ENCODE assay signal across 8 mouse cellular contexts in the genomic region with DNA sequence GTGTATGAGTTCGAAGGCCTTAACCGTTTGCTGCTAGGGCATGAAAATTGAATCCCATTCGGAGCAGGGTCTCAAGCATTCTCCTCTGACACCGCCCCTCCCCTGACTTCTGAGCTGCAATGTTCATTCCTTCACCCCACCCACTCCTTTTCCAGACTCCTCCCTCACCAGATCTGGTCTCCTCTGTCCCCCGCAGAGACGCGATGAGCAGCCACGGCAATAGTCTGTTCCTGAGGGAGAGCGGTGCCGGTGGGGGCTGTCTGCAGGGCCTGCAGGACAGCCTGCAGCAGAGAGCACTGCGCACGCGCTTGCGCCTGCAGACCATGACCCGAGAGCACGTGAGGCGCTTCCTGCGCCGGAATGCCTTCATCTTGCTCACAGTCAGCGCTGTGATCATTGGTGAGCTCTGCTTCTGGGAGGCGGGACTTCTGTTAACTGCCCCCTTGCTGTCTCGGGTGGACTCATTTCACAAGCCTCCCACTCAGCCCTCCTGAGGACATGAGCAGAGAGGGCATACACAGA. TPM values are rescaled to one million over a fixed set of nuclear protein-coding genes. Genes with fewer than 3 reads are reported as not detected.
DNase-seq lines count a peak whose midpoint lies in the region; ATAC-seq and TF ChIP-seq lines count a peak whose summit lies in the region.

No protein-coding gene starts in this region.

- H3K36me3 ChIP-seq in kidney, adult 2 months (ENCODE audit: control insufficient read depth, insufficient read depth, low read length) = no peaks in the 10 kb centered on the region
- no peaks in the 10 kb centered on the region for H3K36me3 ChIP-seq in midbrain, embryonic 11.5 days (ENCODE audit: control insufficient read depth, insufficient read depth, low read length)
- H3K36me3 ChIP-seq in small intestine, adult 2 months (ENCODE audit: control insufficient read depth, insufficient read depth, low read length) = no peaks in the 10 kb centered on the region

- no peak overlapping the region for H3K27ac ChIP-seq in brown adipose tissue, adult 24 weeks (replicated peaks; ENCODE audit: low read depth, low read length)
- H3K27ac ChIP-seq in embryonic fibroblast, embryonic 13.5 days (ENCODE audit: insufficient read depth, low read length) = no peak overlapping the region
- no peak overlapping the region for H3K27ac ChIP-seq in kidney, adult 2 months (ENCODE audit: insufficient read depth, low read depth, low read length)
- H3K27ac ChIP-seq in midbrain, embryonic 11.5 days (ENCODE audit: low read depth, low read length) = no peak overlapping the region
- no peak overlapping the region for H3K27ac ChIP-seq in small intestine, adult 2 months (ENCODE audit: insufficient read depth, low read depth, low read length)

- H3K27me3 ChIP-seq in kidney, adult 2 months (replicated peaks; ENCODE audit: control insufficient read depth, insufficient read depth, low read length) = no peaks in the 10 kb centered on the region
- no peaks in the 10 kb centered on the region for H3K27me3 ChIP-seq in midbrain, embryonic 11.5 days (ENCODE audit: control insufficient read depth, insufficient read depth, low read length)
- H3K27me3 ChIP-seq in small intestine, adult 2 months (ENCODE audit: control insufficient read depth, insufficient read depth, low read length) = no peaks in the 10 kb centered on the region

- WGBS in kidney, adult 2 months = 4% methylated on average over 22 of the region's 22 CpGs
- 7% methylated on average over 22 of the region's 22 CpGs for WGBS in midbrain, embryonic 11.5 days
- WGBS in small intestine, adult 2 months = 8% methylated on average over 22 of the region's 22 CpGs

- H3K9me3 ChIP-seq in midbrain, embryonic 11.5 days (ENCODE audit: control insufficient read depth, low read length) = no peaks in the 10 kb centered on the region

- peak overlapping the region; percentile 40 for H3K4me3 ChIP-seq in brown adipose tissue, adult 24 weeks (ENCODE audit: insufficient read depth, low read depth, low read length)
- H3K4me3 ChIP-seq in embryonic fibroblast, embryonic 13.5 days (ENCODE audit: insufficient read depth, low read length) = peak overlapping the region; percentile 16; the same call in 1 of the 2 replicates
- peak overlapping the region; percentile 66 for H3K4me3 ChIP-seq in kidney, adult 2 months (ENCODE audit: insufficient read depth, low read depth, low read length)
- H3K4me3 ChIP-seq in midbrain, embryonic 11.5 days (ENCODE audit: low read depth, low read length) = peak overlapping the region; percentile 34
- peak overlapping the region; percentile 56 for H3K4me3 ChIP-seq in small intestine, adult 2 months (ENCODE audit: low read depth, low read length)

- peak; percentile 38; the same call in 1 of the 2 replicates for TF ChIP-seq POLR2A in embryonic fibroblast, embryonic 13.5 days (IDR thresholded peaks at IDR 0.05; ENCODE audit: low read depth, low read length)
- TF ChIP-seq POLR2A in kidney, adult 2 months (IDR thresholded peaks at IDR 0.05; ENCODE audit: low read depth, low read length) = no peak
- TF ChIP-seq POLR2A in small intestine, adult 2 months (IDR thresholded peaks at IDR 0.05; ENCODE audit: low read depth, low read length) = no peak

- peak overlapping the region; percentile 46 for H3K4me2 ChIP-seq in midbrain, embryonic 11.5 days

- no peak for TF ChIP-seq CTCF in embryonic fibroblast, embryonic 13.5 days (IDR thresholded peaks at IDR 0.05; ENCODE audit: borderline replicate concordance, insufficient read depth, low read length)
- no peak for TF ChIP-seq CTCF in kidney, adult 2 months (conservative IDR thresholded peaks at IDR 0.05; ENCODE audit: insufficient read depth, insufficient read length, low read depth, low read length)
- TF ChIP-seq CTCF in small intestine, adult 2 months (IDR thresholded peaks at IDR 0.05; ENCODE audit: extremely low read depth, insufficient read length, insufficient replicate concordance, low read depth, low read length) = no peak

- no peaks in the 10 kb centered on the region for H3K4me1 ChIP-seq in brown adipose tissue, adult 24 weeks (ENCODE audit: control insufficient read depth, insufficient read depth, insufficient read length, low read length)
- H3K4me1 ChIP-seq in embryonic fibroblast, embryonic 13.5 days (ENCODE audit: control insufficient read depth, insufficient read depth, low read length) = no peaks in the 10 kb centered on the region
- no peaks in the 10 kb centered on the region for H3K4me1 ChIP-seq in kidney, adult 2 months (ENCODE audit: control insufficient read depth, insufficient read depth, low read length)
- 0 out of 2 replicates have a peak, but pooled peaks cover 2% of the 10 kb centered on the region for H3K4me1 ChIP-seq in midbrain, embryonic 11.5 days (ENCODE audit: control insufficient read depth, insufficient read depth, low read length)
- no peaks in the 10 kb centered on the region for H3K4me1 ChIP-seq in small intestine, adult 2 months (ENCODE audit: control insufficient read depth, insufficient read depth, insufficient read length, low read length)

- intact Hi-C loops in left cerebral cortex, postnatal 36 days (cut with DNase I) = no loop called here

- H3K9ac ChIP-seq in midbrain, embryonic 11.5 days (ENCODE audit: low read length) = peak overlapping the region; percentile 61

- peak; percentile 95 for ATAC-seq in midbrain, embryonic 11.5 days (ENCODE audit: low FRiP score)

- DNase-seq in heart, adult 9 months (ENCODE audit: low spot score in 2 of 2) = peak; percentile 52 to 74
- DNase-seq in kidney, adult 2 months = peak; percentile 77
- DNase-seq in left cerebral cortex, postnatal 36 days (ENCODE audit: low spot score in 2 of 2) = peak; percentile 89 to 92
- DNase-seq in midbrain, embryonic 11.5 days (ENCODE audit: low spot score, missing footprints) = peak; percentile 94
- DNase-seq in c-Kit-positive CD71-positive TER-119-positive erythroid progenitor cells, embryonic 14.5 days (ENCODE audit: low spot score) = no peak

RNA-seq across cellular contexts. Expression of a gene that starts 7.3 kb away (rescaled TPM):
- not detected in 2 replicates for polyA plus RNA-seq in brown adipose tissue, adult 24 weeks (2012; ENCODE audit: insufficient read depth, insufficient read length, missing spikeins)
- polyA plus RNA-seq in embryonic fibroblast, embryonic 13.5 days (2011; ENCODE audit: insufficient read length, low read depth, missing spikeins) = 20.8 and 29.1 TPM in 2 replicates
- 0.16 and 0.39 TPM in 2 replicates for polyA plus RNA-seq in kidney, adult 2 months (2012; rRNA removed)
- 10 to 100 TPM; 10.8 to 11.4 TPM for total RNA-seq in left cerebral cortex, postnatal 36 days (2021)
- polyA plus RNA-seq in midbrain, embryonic 11.5 days (2014; fragmentation: Nextera tagmentation; extraction: Ambion mirVana) = 1.1 TPM in 2 replicates
- 0.09 TPM in 1 of 2 replicates, not detected in the other for polyA plus RNA-seq in small intestine, adult 2 months (2012; rRNA removed)

RNA-seq across cellular contexts. Expression of a gene that starts 34.8 kb away (rescaled TPM):
- not detected in 2 replicates for polyA plus RNA-seq in brown adipose tissue, adult 24 weeks (2012; ENCODE audit: insufficient read depth, insufficient read length, missing spikeins)
- polyA plus RNA-seq in embryonic fibroblast, embryonic 13.5 days (2011; ENCODE audit: insufficient read length, low read depth, missing spikeins) = not detected in 2 replicates
- not detected in 2 replicates for polyA plus RNA-seq in kidney, adult 2 months (2012; rRNA removed)
- under 1 TPM; 0.61 to 0.79 TPM for total RNA-seq in left cerebral cortex, postnatal 36 days (2021)
- polyA plus RNA-seq in midbrain, embryonic 11.5 days (2014; fragmentation: Nextera tagmentation; extraction: Ambion mirVana) = 0.10 and 0.21 TPM in 2 replicates
- polyA plus RNA-seq in small intestine, adult 2 months (2012; rRNA removed) = not detected in 2 replicates

Comparison
In these comparisons a context has a peak if more than half of its experiments do, and no peak if none do; other contexts are left out.
1. H3K4me3 ChIP-seq: peak in every context shown above with its lines; median percentile 66 in kidney, adult 2 months; 56 in small intestine, adult 2 months; 40 in brown adipose tissue, adult 24 weeks; 34 in midbrain, embryonic 11.5 days; 16 in embryonic fibroblast, embryonic 13.5 days.
2. RNA of a gene that starts 7.3 kb away (polyA plus RNA-seq): 20.8 to 29.1 TPM in embryonic fibroblast, embryonic 13.5 days; 1.1 TPM in midbrain, embryonic 11.5 days, 0.16 to 0.39 TPM in kidney, adult 2 months, 0.09 TPM in small intestine, adult 2 months and not detected in brown adipose tissue, adult 24 weeks; every median in the first group is over 10 times any median in the second.